Mouse (Mus musculus): ENCODE measurements at regions not wholly inside any gene's neighbourhood (a gene's known extent, or its start where the extent isn't known, plus 50 kb on each side); places are given as distances from the start of the nearest gene placed in this dataset.

GRCm38 (mm10) chr4:53317453-53317824 lies 122.8 kb upstream of the Slc44a1 start:
- Histone ChIP-seq H3K27ac (peak overlapping the region; percentile 54), H3K9me3 (no peaks in the 10 kb centered on the region), H3K4me2 (no peak overlapping the region), H3K9ac (no peak overlapping the region), H3K27me3 (no peaks in the 10 kb centered on the region), H3K36me3 (replicated peaks) (no peaks in the 10 kb centered on the region), H3K4me1 (peaks cover 27% of the 10 kb centered on the region), H3K4me3 (replicated peaks) (no peak overlapping the region)
- 20% methylated on average over 7 of the region's 7 CpGs for WGBS
- ATAC-seq (ENCODE audit: low FRiP score) = peak; percentile 51; the same call in 1 of the 2 replicates

- no peaks in the 10 kb centered on the region for H3K27me3 ChIP-seq
- H3K27ac ChIP-seq = peak overlapping the region; percentile 54; the same call in 1 of the 2 replicates
- no peaks in the 10 kb centered on the region for H3K9me3 ChIP-seq
- H3K4me2 ChIP-seq = no peak overlapping the region
- WGBS = 84% methylated on average over 14 of the region's 14 CpGs
- no peak overlapping the region for H3K9ac ChIP-seq
- no peak overlapping the region for H3K4me3 ChIP-seq (replicated peaks)
- H3K4me1 ChIP-seq = peaks cover 27% of the 10 kb centered on the region
- H3K36me3 ChIP-seq (replicated peaks) = no peaks in the 10 kb centered on the region
- ATAC-seq (ENCODE audit: low FRiP score) = no peak; the same call in 1 of the 2 replicates
Measured at GRCm38 (mm10) chr4:53316796-53317452, 123.3 kb upstream of the Slc44a1 start.

- Histone ChIP-seq H3K27ac (peak overlapping the region; percentile 66; the same call in 1 of the 2 replicates), H3K27me3 (no peaks in the 10 kb centered on the region)
Measured at GRCm38 (mm10) chr4:53315876-53316762, 124.1 kb upstream of the Slc44a1 start.

GRCm38 (mm10) chr4:53315121-53315875 lies 124.9 kb upstream of the Slc44a1 start:
- Histone ChIP-seq H3K4me3 (replicated peaks) (no peak overlapping the region), H3K4me1 (peaks cover 27% of the 10 kb centered on the region), H3K9ac (no peak overlapping the region), H3K27ac (peak overlapping the region; percentile 66; the same call in 1 of the 2 replicates), H3K4me2 (no peak overlapping the region), H3K27me3 (no peaks in the 10 kb centered on the region), H3K9me3 (no peaks in the 10 kb centered on the region), H3K36me3 (replicated peaks) (no peaks in the 10 kb centered on the region)
- ATAC-seq (ENCODE audit: low FRiP score) = no peak
- 80% methylated on average over 7 of the region's 7 CpGs for WGBS

More at GRCm38 (mm10) chr4:53315876-53316762, 124.1 kb upstream of the Slc44a1 start:
- Histone ChIP-seq H3K9me3 (no peaks in the 10 kb centered on the region), H3K4me3 (replicated peaks) (no peak overlapping the region), H3K4me1 (peaks cover 27% of the 10 kb centered on the region), H3K9ac (no peak overlapping the region), H3K4me2 (no peak overlapping the region), H3K36me3 (replicated peaks) (no peaks in the 10 kb centered on the region)
- ATAC-seq (ENCODE audit: low FRiP score) = 0 out of 2 replicates have a peak, but pooled peaks have one; percentile 8
- WGBS = 85% methylated on average over 13 of the region's 13 CpGs

GRCm38 (mm10) chr4:53314076-53314475 lies 126.1 kb upstream of the Slc44a1 start:
- H3K27ac ChIP-seq = no peak overlapping the region
- no peaks in the 10 kb centered on the region for H3K36me3 ChIP-seq (replicated peaks)
- peaks cover 27% of the 10 kb centered on the region for H3K4me1 ChIP-seq
- H3K4me3 ChIP-seq (replicated peaks) = no peak overlapping the region
- no peak overlapping the region for H3K4me2 ChIP-seq
- no peaks in the 10 kb centered on the region for H3K27me3 ChIP-seq
- ATAC-seq (ENCODE audit: low FRiP score) = no peak
- H3K9ac ChIP-seq = no peak overlapping the region
- H3K9me3 ChIP-seq = no peaks in the 10 kb centered on the region
- WGBS = 90% methylated on average over 8 of the region's 8 CpGs

- H3K27ac ChIP-seq = no peak overlapping the region
- no peak for ATAC-seq (ENCODE audit: low FRiP score)
- no peaks in the 10 kb centered on the region for H3K9me3 ChIP-seq
- 86% methylated on average over 4 of the region's 4 CpGs for WGBS
- no peaks in the 10 kb centered on the region for H3K27me3 ChIP-seq
- H3K9ac ChIP-seq = no peak overlapping the region
- no peak overlapping the region for H3K4me2 ChIP-seq
- H3K4me3 ChIP-seq (replicated peaks) = no peak overlapping the region
- no peaks in the 10 kb centered on the region for H3K4me1 ChIP-seq
- no peaks in the 10 kb centered on the region for H3K36me3 ChIP-seq (replicated peaks)
Measured at GRCm38 (mm10) chr4:53307121-53307520, 133.1 kb upstream of the Slc44a1 start.

- no peak overlapping the region for H3K4me2 ChIP-seq
- no peak for ATAC-seq (ENCODE audit: low FRiP score)
- H3K36me3 ChIP-seq (replicated peaks) = no peaks in the 10 kb centered on the region
- no peak overlapping the region for H3K9ac ChIP-seq
- no peaks in the 10 kb centered on the region for H3K9me3 ChIP-seq
- no peaks in the 10 kb centered on the region for H3K4me1 ChIP-seq
- WGBS = 83% methylated on average over 4 of the region's 4 CpGs
- H3K27ac ChIP-seq = no peak overlapping the region
- H3K27me3 ChIP-seq = no peaks in the 10 kb centered on the region
- H3K4me3 ChIP-seq (replicated peaks) = no peak overlapping the region
Measured at GRCm38 (mm10) chr4:53304782-53305385, 135.3 kb upstream of the Slc44a1 start.

- Histone ChIP-seq H3K4me1 (no peaks in the 10 kb centered on the region), H3K9me3 (no peaks in the 10 kb centered on the region), H3K4me3 (replicated peaks) (no peak overlapping the region), H3K4me2 (no peak overlapping the region), H3K27me3 (no peaks in the 10 kb centered on the region), H3K27ac (no peak overlapping the region), H3K36me3 (replicated peaks) (no peaks in the 10 kb centered on the region), H3K9ac (no peak overlapping the region)
- WGBS = 96% methylated on average over 2 of the region's 2 CpGs
- ATAC-seq (ENCODE audit: low FRiP score) = no peak
Measured at GRCm38 (mm10) chr4:53304290-53304654, 135.9 kb upstream of the Slc44a1 start.

GRCm38 (mm10) chr4:53303621-53304289 lies 136.5 kb upstream of the Slc44a1 start:
- H3K36me3 ChIP-seq (replicated peaks) = no peaks in the 10 kb centered on the region
- 61% methylated on average over 4 of the region's 4 CpGs for WGBS
- no peaks in the 10 kb centered on the region for H3K27me3 ChIP-seq
- H3K4me1 ChIP-seq = no peaks in the 10 kb centered on the region
- no peak overlapping the region for H3K9ac ChIP-seq
- no peak overlapping the region for H3K27ac ChIP-seq
- no peak for ATAC-seq (ENCODE audit: low FRiP score)
- no peaks in the 10 kb centered on the region for H3K9me3 ChIP-seq
- H3K4me3 ChIP-seq (replicated peaks) = no peak overlapping the region
- no peak overlapping the region for H3K4me2 ChIP-seq

- Histone ChIP-seq H3K27me3 (no peaks in the 10 kb centered on the region), H3K27ac (no peak overlapping the region), H3K4me1 (no peaks in the 10 kb centered on the region), H3K4me2 (no peak overlapping the region), H3K9ac (no peak overlapping the region), H3K4me3 (replicated peaks) (no peak overlapping the region), H3K36me3 (replicated peaks) (no peaks in the 10 kb centered on the region), H3K9me3 (no peaks in the 10 kb centered on the region)
- ATAC-seq (ENCODE audit: low FRiP score) = no peak
Measured at GRCm38 (mm10) chr4:53297975-53298374, 138.3 kb upstream of the Abca1 start.

GRCm38 (mm10) chr4:53292606-53293005 lies 132.9 kb upstream of the Abca1 start:
- no peak overlapping the region for H3K9ac ChIP-seq
- H3K4me2 ChIP-seq = no peak overlapping the region
- no peaks in the 10 kb centered on the region for H3K36me3 ChIP-seq (replicated peaks)
- ATAC-seq (ENCODE audit: low FRiP score) = no peak
- no peak overlapping the region for H3K4me3 ChIP-seq (replicated peaks)
- H3K27ac ChIP-seq = no peak overlapping the region
- no peaks in the 10 kb centered on the region for H3K9me3 ChIP-seq
- 88% methylated on average over 3 of the region's 3 CpGs for WGBS
- no peaks in the 10 kb centered on the region for H3K27me3 ChIP-seq
- H3K4me1 ChIP-seq = no peaks in the 10 kb centered on the region
